Mouse (Mus musculus): ENCODE data around the gene Muc15.

Gene Muc15

DNA sequence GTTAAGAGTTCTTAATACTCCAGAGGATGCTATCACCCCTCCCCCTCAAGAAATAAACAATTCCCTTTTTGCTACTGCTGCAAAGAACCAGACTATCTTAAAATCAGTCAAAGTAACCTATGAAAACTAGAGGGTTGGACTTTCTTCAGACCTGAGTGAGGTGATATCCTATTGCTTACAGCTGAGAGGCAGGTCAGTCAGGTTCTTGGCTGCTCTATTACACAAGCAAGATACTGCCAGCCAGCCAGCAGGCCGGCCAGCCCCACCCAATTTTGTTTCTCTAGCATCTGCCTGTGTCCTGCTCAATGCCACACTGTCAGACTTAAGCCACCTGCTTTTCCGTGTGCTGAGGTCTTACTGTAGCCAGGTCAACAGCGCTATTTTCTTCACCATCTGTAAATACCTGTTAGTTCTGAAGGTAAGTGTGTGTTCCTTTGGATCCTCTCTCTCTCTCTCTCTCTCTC, at the start of gene Muc15:
Gene Muc15 (plus strand): TSS at position 51 of the 464 bp plus-strand sequence.
- no peak for DNase-seq (ENCODE audit: extremely low spot score, low read depth, low spot score)

DNA sequence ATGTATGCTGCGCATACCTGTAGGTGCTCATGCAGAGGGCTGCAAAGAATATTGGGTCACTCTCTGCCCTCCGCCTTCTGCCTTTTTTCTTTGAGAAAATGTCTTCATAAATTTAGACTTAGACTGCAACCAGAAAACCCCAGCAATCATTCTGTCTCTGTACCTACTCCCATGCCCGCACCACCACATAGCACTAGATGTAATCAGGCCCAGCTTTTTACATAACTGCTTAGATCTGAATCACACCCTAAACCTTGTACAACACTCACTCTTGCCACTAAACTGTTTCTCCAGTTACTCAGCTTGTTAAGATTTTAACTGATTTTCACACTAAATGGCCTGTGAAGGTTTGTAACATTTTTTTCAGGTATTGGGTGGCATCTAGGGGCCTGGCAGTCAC, 11.7 kb upstream of the Muc15 start:
- DNase-seq (ENCODE audit: extremely low spot score, low read depth, low spot score) = no peak

DNA sequence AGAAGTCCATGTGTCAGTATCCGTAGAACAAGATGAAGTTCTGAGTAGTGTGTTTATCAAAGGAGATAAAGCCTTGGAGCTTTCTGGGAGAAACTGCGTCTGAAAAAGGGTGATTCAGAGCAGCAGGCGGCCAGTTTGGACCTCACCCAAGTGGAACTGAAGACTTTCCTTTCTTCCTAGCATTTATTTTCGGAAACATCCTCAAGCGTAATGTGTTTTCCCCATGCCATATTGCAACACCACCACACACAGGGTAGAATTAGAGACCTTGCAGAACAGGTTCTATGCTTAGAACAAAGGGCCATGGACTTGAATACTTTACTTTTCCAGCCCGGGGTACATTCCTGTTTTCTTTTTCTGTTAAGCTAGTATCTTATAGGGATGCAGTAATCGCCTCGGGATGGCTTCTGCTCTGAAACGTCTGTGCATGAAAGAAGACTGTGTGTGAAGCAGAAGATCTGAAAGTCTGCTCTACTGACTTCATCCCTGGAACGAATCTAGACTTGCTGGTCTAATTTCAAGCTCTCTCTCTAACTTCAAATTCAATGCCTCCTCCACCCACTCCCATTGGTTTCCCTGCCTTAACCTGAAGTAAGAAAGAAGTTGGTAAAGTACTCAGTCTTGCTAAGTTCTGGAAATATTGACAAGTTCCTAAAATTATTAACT, 11.0 kb upstream of the Muc15 start:
- DNase-seq (ENCODE audit: extremely low spot score, low read depth, low spot score) = no peak

DNA sequence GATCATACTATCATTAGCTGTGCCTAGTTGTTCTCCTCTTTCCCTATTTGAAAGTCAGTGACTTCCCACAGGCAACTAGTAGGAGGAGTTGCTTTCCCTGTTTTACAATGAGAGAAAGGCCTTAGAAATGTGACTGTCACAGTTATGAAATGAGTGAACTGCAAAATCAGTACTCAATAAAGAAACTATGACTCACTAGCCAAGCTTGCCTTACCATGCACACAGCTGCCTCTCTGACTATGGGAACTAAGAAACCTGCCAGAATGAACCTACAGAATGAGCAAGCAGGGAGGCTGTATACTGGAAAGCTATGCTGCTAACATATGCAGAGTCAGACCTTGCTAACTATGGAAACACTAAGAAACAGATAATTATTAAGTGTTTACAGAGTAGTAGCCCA, 2.1 kb upstream of the Muc15 start:
- DNase-seq (ENCODE audit: extremely low spot score, low read depth, low spot score) = no peak

DNA sequence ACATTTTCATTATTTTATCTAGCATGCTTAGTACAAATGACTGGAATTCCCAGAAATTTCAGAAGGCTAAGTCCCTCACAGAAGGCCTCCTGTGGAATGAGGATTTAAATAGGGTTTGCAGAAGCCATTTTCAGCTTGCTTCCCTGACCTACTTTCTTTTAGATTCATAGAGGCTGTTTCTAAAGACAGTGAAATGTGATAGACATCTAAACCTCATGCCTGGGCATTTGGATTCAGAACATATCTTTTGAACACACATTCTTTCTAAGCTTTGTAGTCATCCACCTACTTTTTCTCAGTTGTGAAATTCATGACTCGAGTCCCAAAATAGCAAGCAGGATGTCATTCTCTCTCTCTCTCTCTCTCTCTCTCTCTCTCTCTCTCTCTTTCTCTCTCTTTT, 1.1 kb downstream of the Muc15 start:
- no peak for DNase-seq (ENCODE audit: extremely low spot score, low read depth, low spot score)

DNA sequence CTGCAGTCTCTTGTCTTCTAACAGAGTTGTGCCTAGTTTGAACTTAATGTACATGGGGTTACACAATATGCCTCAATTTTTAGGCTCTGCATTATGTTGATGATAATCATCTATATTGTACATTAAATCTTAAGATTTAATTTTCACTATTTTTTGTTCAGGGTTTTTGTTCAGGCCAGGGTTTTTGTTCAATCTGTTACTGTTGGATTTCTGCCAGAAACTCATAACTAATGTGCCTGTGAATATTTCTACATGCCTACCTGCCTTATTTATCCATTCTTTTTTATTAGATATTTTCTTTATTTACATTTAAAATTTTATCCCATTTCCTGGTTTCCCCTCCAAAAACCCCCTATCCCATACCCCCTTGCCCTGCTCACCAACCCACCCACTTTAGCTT, 5.0 kb downstream of the Muc15 start:
- no peak for DNase-seq (ENCODE audit: extremely low spot score, low read depth, low spot score)

DNA sequence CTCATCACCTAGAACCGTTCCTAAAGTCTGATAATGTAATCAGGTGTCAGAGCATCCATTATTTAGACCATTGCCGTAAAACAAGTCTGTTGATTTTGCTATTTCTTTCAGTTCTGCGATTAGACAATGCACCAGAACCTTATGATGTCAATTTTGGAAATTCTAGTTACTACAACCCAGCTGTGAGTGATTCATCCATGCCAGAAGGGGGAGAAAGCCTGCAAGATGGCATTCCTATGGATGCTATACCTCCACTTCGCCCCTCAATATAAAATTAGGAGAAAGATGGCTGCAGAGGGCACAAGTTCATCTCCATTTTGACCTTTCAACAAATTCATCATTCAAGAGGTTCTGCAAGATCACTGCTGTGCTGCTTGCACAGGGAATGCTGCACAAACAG, 16.1 kb downstream of the Muc15 start:
- DNase-seq (ENCODE audit: extremely low spot score, low read depth, low spot score) = no peak

DNA sequence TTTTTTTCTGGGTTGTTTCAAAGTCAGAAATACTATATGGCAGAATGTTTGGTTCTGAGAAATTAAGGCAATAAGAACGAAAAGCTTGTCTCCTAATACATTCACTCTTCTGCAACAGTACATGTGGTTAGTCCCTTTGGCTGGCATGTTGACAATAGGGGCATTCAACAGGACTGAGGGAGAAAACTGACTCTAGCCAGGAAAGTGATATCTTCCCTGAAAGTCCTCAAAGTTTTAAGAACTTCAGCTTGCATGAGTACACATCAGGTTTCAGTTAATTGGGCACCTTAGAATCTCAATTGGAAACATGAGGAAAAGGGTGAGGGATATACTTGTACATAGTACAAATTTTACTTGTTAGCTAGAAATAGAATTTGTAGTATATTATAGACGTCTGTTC, 16.8 kb downstream of the Muc15 start:
- no peak for DNase-seq (ENCODE audit: extremely low spot score, low read depth, low spot score)

DNA sequence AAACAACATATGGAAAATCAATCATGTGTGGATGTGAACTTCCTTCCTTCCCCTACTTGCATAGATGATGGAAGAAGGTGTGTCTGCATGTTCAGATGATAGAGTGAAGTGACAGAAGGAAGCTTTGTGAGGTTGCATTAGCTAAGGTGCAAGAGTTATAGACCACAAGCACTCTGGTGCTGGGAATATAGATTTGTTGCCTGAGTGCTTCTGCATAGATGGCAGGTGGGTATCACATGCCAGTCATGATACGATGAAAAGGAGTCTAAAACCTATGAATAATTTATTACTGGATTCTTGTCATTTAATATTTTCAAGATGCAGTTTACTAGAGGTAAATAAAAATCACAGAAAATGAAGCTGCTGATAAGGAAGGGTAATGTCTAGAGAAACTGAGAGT, 18.6 kb downstream of the Muc15 start:
- DNase-seq (ENCODE audit: extremely low spot score, low read depth, low spot score) = no peak

DNA sequence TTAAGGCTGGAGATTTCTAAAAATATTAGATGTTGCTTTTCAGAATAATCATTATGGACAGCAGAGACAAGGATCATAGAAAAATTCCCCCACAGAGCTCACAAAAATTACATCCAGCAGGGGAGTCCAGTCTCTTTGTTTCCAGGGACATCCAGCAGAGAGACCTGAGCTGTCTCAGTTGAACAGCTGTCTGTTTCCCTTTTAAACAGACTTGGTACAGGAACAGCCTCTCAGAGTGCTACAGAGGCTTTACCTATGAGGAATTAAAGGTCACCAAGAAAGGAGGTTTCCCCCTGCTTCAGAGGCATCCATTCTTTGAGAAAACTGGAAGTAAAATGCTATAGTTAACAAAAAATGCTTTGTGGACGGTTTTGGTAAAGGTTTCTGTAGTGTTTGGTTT, 19.4 kb downstream of the Muc15 start:
- no peak for DNase-seq (ENCODE audit: extremely low spot score, low read depth, low spot score)

DNA sequence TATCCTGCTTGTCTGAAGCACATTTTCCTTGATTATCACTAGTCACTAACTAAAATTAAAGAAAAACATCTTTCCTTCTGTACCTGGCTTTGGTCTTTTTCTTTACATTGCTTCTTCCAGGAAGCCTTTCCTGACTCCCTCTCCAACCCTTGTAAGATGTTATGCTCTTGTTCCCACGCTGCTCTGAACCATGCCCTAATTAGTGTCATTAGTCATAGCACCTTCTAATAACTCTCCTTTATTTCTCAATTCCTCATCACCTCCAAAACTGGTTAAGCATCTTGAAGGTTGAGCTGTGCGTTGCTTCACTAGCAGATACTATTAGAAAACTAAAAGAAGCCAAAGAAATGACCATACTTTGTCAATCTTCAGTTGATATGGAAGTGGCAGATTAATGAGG, 36.4 kb downstream of the Muc15 start:
- DNase-seq (ENCODE audit: extremely low spot score, low read depth, low spot score) = no peak

DNA sequence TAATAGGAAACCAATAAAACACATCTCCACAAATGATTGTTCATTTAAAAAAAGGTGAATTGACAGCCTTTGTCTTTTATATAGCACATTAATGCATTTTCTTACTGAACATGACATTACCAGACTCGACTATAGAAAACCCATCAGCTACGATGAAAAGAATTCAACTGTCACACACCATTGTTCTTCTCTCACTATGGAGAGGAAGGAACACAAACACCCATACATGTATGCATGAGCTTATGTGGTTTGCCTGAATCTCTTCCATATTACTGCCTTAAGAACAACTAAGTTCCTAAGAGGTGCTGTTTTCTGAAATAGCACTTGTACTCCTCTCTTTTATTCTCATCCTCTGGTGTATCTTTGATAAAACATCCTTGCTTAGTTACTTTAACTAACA, 38.3 kb downstream of the Muc15 start:
- DNase-seq (ENCODE audit: extremely low spot score, low read depth, low spot score) = no peak

DNA sequence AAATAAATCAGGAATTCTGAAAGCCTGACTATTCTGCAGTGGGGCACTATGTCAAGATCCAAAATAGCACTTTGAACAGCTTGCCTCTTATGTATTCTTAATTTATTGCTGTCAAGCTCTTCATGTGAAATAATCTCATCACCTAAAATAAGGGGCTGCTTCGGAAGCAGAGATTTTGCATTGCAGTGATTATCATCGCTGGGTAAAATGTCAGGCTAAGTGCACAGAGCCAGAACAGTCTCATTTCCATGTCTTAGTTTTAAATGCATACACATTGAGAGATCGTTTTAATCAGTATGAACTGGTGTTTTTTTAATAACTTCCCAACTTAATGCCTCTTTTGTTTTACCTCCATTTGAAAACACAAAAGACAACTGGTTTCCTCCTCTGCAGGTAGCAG, 66.3 kb downstream of the Muc15 start:
- no peak for DNase-seq (ENCODE audit: extremely low spot score, low read depth, low spot score)
